Mouse (Mus musculus) kidney, embryonic 15.5 days (tissue): ENCODE measurements around the gene Ptges2. TPM values are rescaled to one million over a fixed set of nuclear protein-coding genes. Genes with fewer than 3 reads are reported as not detected.

ENCODE experiments used
- ATAC-seq: fragments of 200-750 bp; cut with Nextera tagmentation; replicated peaks from 2 replicates; pipeline ENCODE4 v1.8.0; 2017; ENCODE audit warnings: moderate TSS enrichment; ENCODE audit not compliant: low FRiP score
- H3K27ac ChIP-seq: fragments of 300-500 bp; sonication (generic); 2 replicates; pipeline ENCODE4 v1.5.1; 2015; ENCODE audit warnings: mild to moderate bottlenecking, inconsistent platforms
- H3K27me3 ChIP-seq: fragments of 300-500 bp; sonication (generic); 2 replicates; pipeline ENCODE4 v1.6.1; 2015; ENCODE audit warnings: inconsistent platforms
- H3K36me3 ChIP-seq: fragments of 300-500 bp; sonication (generic); 2 replicates; pipeline ENCODE4 v1.6.1; 2015; ENCODE audit warnings: inconsistent platforms
- H3K4me1 ChIP-seq: fragments of 300-500 bp; sonication (generic); 2 replicates; pipeline ENCODE4 v1.6.1; 2015; ENCODE audit warnings: inconsistent platforms
- H3K4me2 ChIP-seq: fragments of 300-500 bp; sonication (generic); 2 replicates; pipeline ENCODE4 v1.6.1; 2015; ENCODE audit warnings: moderate library complexity, mild to moderate bottlenecking, inconsistent platforms
- H3K4me3 ChIP-seq: fragments of 300-500 bp; sonication (generic); replicated peaks from 2 replicates; pipeline ENCODE4 v1.5.1; 2015; ENCODE audit warnings: mild to moderate bottlenecking, inconsistent platforms
- H3K9ac ChIP-seq: fragments of 300-500 bp; sonication (generic); 2 replicates; pipeline ENCODE4 v1.6.1; 2015; ENCODE audit warnings: mild to moderate bottlenecking, inconsistent platforms
- H3K9me3 ChIP-seq: fragments of 300-500 bp; sonication (generic); replicated peaks from 2 replicates; pipeline ENCODE4 v1.6.1; 2016; ENCODE audit warnings: inconsistent platforms
- WGBS: fragments of 180-500 bp; shearing (Covaris S2); methylation state at CpG from one replicate; pipeline ENCODE4 v1.1.7; 2015; ENCODE audit warnings: mixed read lengths; 5-methylcytosine and 5-hydroxymethylcytosine counted together
- polyA plus RNA-seq: library from polyadenylated mRNA; unstranded; fragments of >200 nt; fragmentation: Nextera tagmentation; extraction: Ambion mirVana; gene quantifications from 2 replicates; pipeline ENCODE4 v1.2.1, GENCODE M21; 2015

Ptges2 gene
- polyA plus RNA-seq, 1 experiment from 2014 or later: 31.2 TPM

- no peak overlapping the region for H3K4me2 ChIP-seq
- H3K9ac ChIP-seq: no peak overlapping the region
- no peak overlapping the region for H3K27ac ChIP-seq
- H3K4me3 ChIP-seq: no peak overlapping the region
- H3K4me1 ChIP-seq: peaks cover 10% of the 10 kb centered on the region
- peaks cover 46% of the 10 kb centered on the region for H3K36me3 ChIP-seq
- H3K27me3 ChIP-seq: peaks cover 10% of the 10 kb centered on the region; the same call in 1 of the 2 replicates
- no peak for ATAC-seq
- no peaks in the 10 kb centered on the region for H3K9me3 ChIP-seq
- WGBS: 87% methylated on average over 7 of the region's 7 CpGs
Measured at GRCm38 (mm10) chr2:32380001-32380500, 15.6 kb upstream of the Ptges2 start.

GRCm38 (mm10) chr2:32381141-32381774 is 14.4 kb upstream of the Ptges2 start:
- H3K9me3 ChIP-seq: no peaks in the 10 kb centered on the region
- H3K36me3 ChIP-seq: peaks cover 34% of the 10 kb centered on the region
- H3K27me3 ChIP-seq: peaks cover 10% of the 10 kb centered on the region; the same call in 1 of the 2 replicates
- peak; percentile 58 for ATAC-seq
- H3K9ac ChIP-seq: peak overlapping the region; percentile 56
- H3K27ac ChIP-seq: peak overlapping the region; percentile 37; the same call in 1 of the 2 replicates
- peak overlapping the region; percentile 75 for H3K4me3 ChIP-seq
- WGBS: under 1% methylated on average over 27 of the region's 27 CpGs
- peaks cover 10% of the 10 kb centered on the region for H3K4me1 ChIP-seq
- peak overlapping the region; percentile 95 for H3K4me2 ChIP-seq

- WGBS: under 1% methylated on average over 44 of the region's 47 CpGs
- Histone ChIP-seq H3K27me3 (peaks cover 10% of the 10 kb centered on the region; the same call in 1 of the 2 replicates), H3K27ac (peak within 1 kb of the TSS; percentile 37; the same call in 1 of the 2 replicates), H3K9me3 (no peaks in the 10 kb centered on the region), H3K4me2 (peak within 1 kb of the TSS; percentile 95), H3K4me1 (peaks cover 10% of the 10 kb centered on the region), H3K9ac (peak within 1 kb of the TSS; percentile 56), H3K36me3 (peaks cover 29% of the 10 kb centered on the region), H3K4me3 (peak within 1 kb of the TSS; percentile 75)
- ATAC-seq: peak; percentile 91
Measured at GRCm38 (mm10) chr2:32381775-32382223, 13.9 kb upstream of the Ptges2 start, which contains the start of gene 1110008P14Rik. Gene 1110008P14Rik, minus strand, starts transcription at chr2:32381938.

- 79% methylated on average over 2 of the region's 2 CpGs for WGBS
- H3K27ac ChIP-seq: no peak overlapping the region
- no peaks in the 10 kb centered on the region for H3K9me3 ChIP-seq
- no peak overlapping the region for H3K4me2 ChIP-seq
- ATAC-seq: no peak
- H3K4me1 ChIP-seq: peaks cover 10% of the 10 kb centered on the region
- H3K9ac ChIP-seq: no peak overlapping the region
- peaks cover 10% of the 10 kb centered on the region; the same call in 1 of the 2 replicates for H3K27me3 ChIP-seq
- H3K36me3 ChIP-seq: peaks cover 20% of the 10 kb centered on the region
- peak overlapping the region; percentile 75; the same call in 1 of the 2 replicates for H3K4me3 ChIP-seq
Measured at GRCm38 (mm10) chr2:32382689-32383088, 13.0 kb upstream of the Ptges2 start.

GRCm38 (mm10) chr2:32387706-32388490 is 7.8 kb upstream of the Ptges2 start, which contains the start of gene Lcn2:
Gene Lcn2, minus strand, starts transcription at chr2:32388252.
- WGBS: 60% methylated on average over 5 of the region's 5 CpGs
- no peak within 1 kb of the TSS for H3K27ac ChIP-seq
- no peaks in the 10 kb centered on the region for H3K36me3 ChIP-seq
- H3K4me1 ChIP-seq: peaks cover 7% of the 10 kb centered on the region; the same call in 1 of the 2 replicates
- no peak within 1 kb of the TSS for H3K4me3 ChIP-seq
- ATAC-seq: no peak
- H3K9me3 ChIP-seq: no peaks in the 10 kb centered on the region
- H3K4me2 ChIP-seq: no peak within 1 kb of the TSS
- H3K27me3 ChIP-seq: 0 out of 2 replicates have a peak, but pooled peaks cover 5% of the 10 kb centered on the region
- H3K9ac ChIP-seq: no peak within 1 kb of the TSS

GRCm38 (mm10) chr2:32389157-32389556 is 6.5 kb upstream of the Ptges2 start:
- Histone ChIP-seq H3K4me1 (peaks cover 7% of the 10 kb centered on the region; the same call in 1 of the 2 replicates), H3K9me3 (no peaks in the 10 kb centered on the region), H3K27ac (no peak overlapping the region), H3K4me2 (no peak overlapping the region), H3K9ac (no peak overlapping the region), H3K4me3 (no peak overlapping the region), H3K36me3 (no peaks in the 10 kb centered on the region), H3K27me3 (no peaks in the 10 kb centered on the region)
- no peak for ATAC-seq
- WGBS: 70% methylated on average over 2 of the region's 2 CpGs

GRCm38 (mm10) chr2:32390871-32391270 is 4.8 kb upstream of the Ptges2 start:
- Histone ChIP-seq H3K4me1 (peaks cover 13% of the 10 kb centered on the region), H3K27me3 (no peaks in the 10 kb centered on the region), H3K9me3 (no peaks in the 10 kb centered on the region), H3K4me2 (no peak overlapping the region), H3K27ac (no peak overlapping the region), H3K9ac (no peak overlapping the region), H3K4me3 (no peak overlapping the region), H3K36me3 (no peaks in the 10 kb centered on the region)
- no peak for ATAC-seq
- WGBS: 60% methylated on average over 8 of the region's 8 CpGs

- no peak for ATAC-seq
- no peak overlapping the region for H3K9ac ChIP-seq
- H3K27ac ChIP-seq: peak overlapping the region; percentile 33; the same call in 1 of the 2 replicates
- 85% methylated on average over 5 of the region's 5 CpGs for WGBS
- H3K36me3 ChIP-seq: no peaks in the 10 kb centered on the region
- H3K9me3 ChIP-seq: no peaks in the 10 kb centered on the region
- H3K4me1 ChIP-seq: peaks cover 17% of the 10 kb centered on the region
- H3K4me2 ChIP-seq: no peak overlapping the region
- no peaks in the 10 kb centered on the region for H3K27me3 ChIP-seq
- no peak overlapping the region for H3K4me3 ChIP-seq
Measured at GRCm38 (mm10) chr2:32392063-32392462, 3.6 kb upstream of the Ptges2 start.

- WGBS: 2% methylated on average over 8 of the region's 8 CpGs
- no peak for ATAC-seq
Measured at GRCm38 (mm10) chr2:32394973-32395372, 723 bp upstream of the Ptges2 start.

GRCm38 (mm10) chr2:32395946-32396621 is 388 bp downstream of the Ptges2 start:
- peak overlapping the region; percentile 96 for H3K27ac ChIP-seq
- WGBS: under 1% methylated on average over 58 of the region's 59 CpGs
- H3K9me3 ChIP-seq: no peaks in the 10 kb centered on the region
- peak overlapping the region; percentile 81 for H3K9ac ChIP-seq
- H3K4me3 ChIP-seq: peak overlapping the region; percentile 96
- H3K4me2 ChIP-seq: peak overlapping the region; percentile 92
- peak; percentile 94 for ATAC-seq
- H3K4me1 ChIP-seq: peaks cover 25% of the 10 kb centered on the region
- peaks cover 18% of the 10 kb centered on the region for H3K36me3 ChIP-seq
- no peaks in the 10 kb centered on the region for H3K27me3 ChIP-seq

More at GRCm38 (mm10) chr2:32394973-32395372, 723 bp upstream of the Ptges2 start:
- Histone ChIP-seq H3K27me3 (no peaks in the 10 kb centered on the region), H3K27ac (peak overlapping the region; percentile 96), H3K4me3 (peak overlapping the region; percentile 96), H3K36me3 (peaks cover 7% of the 10 kb centered on the region), H3K4me1 (peaks cover 28% of the 10 kb centered on the region), H3K9ac (peak overlapping the region; percentile 81), H3K9me3 (no peaks in the 10 kb centered on the region), H3K4me2 (peak overlapping the region; percentile 92)

GRCm38 (mm10) chr2:32396695-32397094 is 999 bp downstream of the Ptges2 start:
- Histone ChIP-seq H3K36me3 (peaks cover 22% of the 10 kb centered on the region), H3K9me3 (no peaks in the 10 kb centered on the region), H3K27ac (peak overlapping the region; percentile 96), H3K9ac (peak overlapping the region; percentile 81), H3K4me2 (peak overlapping the region; percentile 92), H3K4me3 (peak overlapping the region; percentile 96), H3K27me3 (no peaks in the 10 kb centered on the region), H3K4me1 (peaks cover 25% of the 10 kb centered on the region)
- no peak for ATAC-seq
- WGBS: 0% methylated on average over 15 of the region's 15 CpGs
